Comparison of ENCODE assay signal across 23 mouse cellular contexts in the genomic region with DNA sequence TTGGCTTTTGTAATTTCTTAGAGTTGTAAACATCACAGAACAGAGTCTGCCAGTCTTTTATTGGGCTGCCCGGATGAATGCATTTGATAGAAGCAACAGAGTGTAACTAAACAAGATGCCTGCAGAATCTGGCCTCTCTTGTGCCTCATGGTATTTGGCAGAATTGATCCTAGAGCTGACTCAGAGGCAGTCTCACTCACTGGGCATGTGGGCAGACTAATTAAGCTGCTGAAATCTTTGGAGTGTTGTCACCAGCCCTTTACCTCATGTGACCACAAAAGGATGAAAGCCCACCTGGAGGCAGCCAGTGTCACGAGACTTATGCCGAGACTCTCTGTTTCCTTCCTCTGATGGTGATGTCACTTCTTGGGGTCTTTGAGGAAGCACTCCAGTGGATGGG.
DNase-seq lines count a peak whose midpoint lies in the region; TF ChIP-seq lines count a peak whose summit lies in the region.
"Had no signal": no experiment of that assay in that cellular context is flagged by ENCODE, and none has a peak within 500 bp of the region (broad histone marks: within the 10 kb centered on the region; RNA-seq: fewer than 3 reads in every experiment).

No protein-coding gene starts in this region.

- no peak overlapping the region for H3K4me3 ChIP-seq in layer of hippocampus, adult 2 months
- H3K4me3 ChIP-seq: embryonic facial prominence, embryonic 10.5 days; embryonic facial prominence, embryonic 13.5 days; erythroblast, embryonic 14.5 days; forebrain, embryonic 15.5 days; heart, adult 2 months; hindbrain, embryonic 12.5 days; hindbrain, embryonic 15.5 days had no signal

- H3K27ac ChIP-seq in layer of hippocampus, adult 2 months, result no peak overlapping the region
- H3K27ac ChIP-seq: embryonic facial prominence, embryonic 10.5 days; embryonic facial prominence, embryonic 13.5 days; forebrain, embryonic 15.5 days; heart, adult 2 months; hindbrain, embryonic 12.5 days; hindbrain, embryonic 15.5 days had no signal

- TF ChIP-seq CTCF in layer of hippocampus, adult 2 months (conservative IDR thresholded peaks at IDR 0.05), result no peak

- peak; percentile 14 to 28 for DNase-seq in cerebellum, postnatal 14 days
- no peak for DNase-seq in cerebellum, postnatal 4 days (ENCODE audit: low spot score in 2 of 2)
- DNase-seq in layer of hippocampus, adult 9-11 months, result peak; percentile 6
- DNase-seq in layer of hippocampus, adult 2 months (ENCODE audit: low spot score in 2 of 2), result no peak
- peak; percentile 91 for DNase-seq in Muller cell, postnatal 12 days (ENCODE audit: inconsistent ontology term)
- peak; percentile 15 for DNase-seq in brain, adult 2 months (ENCODE audit: low read depth, low spot score)
- no peak for DNase-seq in heart, adult 8-10 months (ENCODE audit: low spot score)
- DNase-seq: adrenal gland, adult 8-10 months; adrenal gland, postnatal 25 days; B cell, adult 2 months; cerebellum, adult 11 months; cerebellum, adult 2 months; cerebellum, adult 9-11 months; embryo, embryonic 11 days; gastrocnemius, postnatal 10 days; gastrocnemius, postnatal 36 days; heart, adult 2 months had no signal

Comparison
In these comparisons a context has a peak if more than half of its experiments do, and no peak if none do; other contexts are left out.
1. DNase-seq: peak in cerebellum, postnatal 14 days (2 of 2), layer of hippocampus, adult 9-11 months (single experiment), Muller cell, postnatal 12 days (single experiment) and brain, adult 2 months (single experiment); none in cerebellum, postnatal 4 days (0 of 2), layer of hippocampus, adult 2 months (0 of 2) and heart, adult 8-10 months (single experiment).